Mouse (Mus musculus) testis, adult 2 months (tissue): ENCODE results near the gene Foxp4. TPM values are rescaled to one million over a fixed set of nuclear protein-coding genes. Genes with fewer than 3 reads are reported as not detected.

Experiments
- H3K27ac ChIP-seq: fragments of 200-500 bp; 2 replicates; pipeline ENCODE4 v1.5.1; 2012; ENCODE audit warnings: low read depth, low read length; ENCODE audit not compliant: control insufficient read depth, insufficient read depth
- H3K27me3 ChIP-seq: fragments of 200-500 bp; 2 replicates; pipeline ENCODE4 v1.6.1; 2012; ENCODE audit warnings: mild to moderate bottlenecking, low read length, moderate library complexity; ENCODE audit not compliant: control insufficient read depth, insufficient read depth
- H3K36me3 ChIP-seq: fragments of 200-500 bp; 2 replicates; pipeline ENCODE4 v1.6.1; 2012; ENCODE audit warnings: mild to moderate bottlenecking, low read length; ENCODE audit not compliant: control insufficient read depth, insufficient read depth
- H3K4me1 ChIP-seq: fragments of 200-500 bp; 2 replicates; pipeline ENCODE4 v1.6.1; 2012; ENCODE audit warnings: low read length; ENCODE audit not compliant: control insufficient read depth, insufficient read depth
- H3K4me3 ChIP-seq: fragments of 200-500 bp; 2 replicates; pipeline ENCODE4 v1.5.1; 2012; ENCODE audit warnings: low read depth, mild to moderate bottlenecking, low read length, moderate library complexity, mixed read lengths; ENCODE audit not compliant: control insufficient read depth
- CTCF ChIP-seq: fragments of 200-500 bp; IDR thresholded peaks from 2 replicates; pipeline ENCODE4 v1.5.1; 2012; ENCODE audit warnings: low read depth, mild to moderate bottlenecking, inconsistent platforms, low read length, moderate library complexity; ENCODE audit not compliant: control insufficient read depth, insufficient read depth, insufficient replicate concordance
- POLR2A ChIP-seq: fragments of 200-500 bp; IDR thresholded peaks from 2 replicates; pipeline ENCODE4 v1.6.1; 2012; ENCODE audit warnings: low read depth, mild to moderate bottlenecking, inconsistent platforms, low read length, moderate library complexity; ENCODE audit not compliant: control insufficient read depth
- polyA plus RNA-seq: library from polyadenylated mRNA; depleted of rRNA; stranded (reverse); fragments of >200 nt; gene quantifications from 2 replicates; pipeline ENCODE4 v1.2.3, GENCODE M21; 2012

The Foxp4 gene
- polyA plus RNA-seq, 1 experiment, result 7.8 TPM

- no peaks in the 10 kb centered on the region for H3K27me3 ChIP-seq
- no peak for TF ChIP-seq CTCF
- TF ChIP-seq POLR2A, result no peak
- no peak overlapping the region for H3K4me3 ChIP-seq
- H3K36me3 ChIP-seq, result no peaks in the 10 kb centered on the region
- no peak overlapping the region for H3K27ac ChIP-seq
- peaks cover 18% of the 10 kb centered on the region for H3K4me1 ChIP-seq
Measured at GRCm38 (mm10) chr17:47876776-47877714, 47.4 kb downstream of the Foxp4 start.

- Histone ChIP-seq H3K27me3 (no peaks in the 10 kb centered on the region), H3K4me1 (peaks cover 10% of the 10 kb centered on the region), H3K27ac (no peak overlapping the region), H3K36me3 (no peaks in the 10 kb centered on the region), H3K4me3 (no peak overlapping the region)
- TF ChIP-seq POLR2A (no peak), CTCF (peak; percentile 74; the same call in 1 of the 2 replicates)
Measured at GRCm38 (mm10) chr17:47873341-47873791, 51.1 kb downstream of the Foxp4 start.

- Histone ChIP-seq H3K4me1 (peaks cover 4% of the 10 kb centered on the region), H3K27ac (no peak overlapping the region), H3K27me3 (no peaks in the 10 kb centered on the region), H3K4me3 (no peak overlapping the region), H3K36me3 (no peaks in the 10 kb centered on the region)
- no peak for TF ChIP-seq CTCF
- no peak for TF ChIP-seq POLR2A
Measured at GRCm38 (mm10) chr17:47872311-47873011, 52.0 kb downstream of the Foxp4 start.

- TF ChIP-seq CTCF, result no peak
- TF ChIP-seq POLR2A, result no peak
- H3K27me3 ChIP-seq, result no peaks in the 10 kb centered on the region
- peaks cover 6% of the 10 kb centered on the region; the same call in 1 of the 2 replicates for H3K4me1 ChIP-seq
- no peak overlapping the region for H3K4me3 ChIP-seq
- H3K27ac ChIP-seq, result no peak overlapping the region
- no peaks in the 10 kb centered on the region for H3K36me3 ChIP-seq
Measured at GRCm38 (mm10) chr17:47869874-47870273, 54.6 kb downstream of the Foxp4 start.

GRCm38 (mm10) chr17:47866037-47866436, 58.4 kb downstream of the Foxp4 start:
- Histone ChIP-seq H3K27me3 (no peaks in the 10 kb centered on the region), H3K27ac (no peak overlapping the region), H3K4me3 (no peak overlapping the region), H3K4me1 (peaks cover 13% of the 10 kb centered on the region), H3K36me3 (no peaks in the 10 kb centered on the region)
- TF ChIP-seq POLR2A, result no peak
- no peak for TF ChIP-seq CTCF

GRCm38 (mm10) chr17:47864496-47864895, 59.9 kb downstream of the Foxp4 start:
- Histone ChIP-seq H3K27me3 (no peaks in the 10 kb centered on the region), H3K27ac (no peak overlapping the region), H3K36me3 (no peaks in the 10 kb centered on the region), H3K4me1 (peaks cover 13% of the 10 kb centered on the region), H3K4me3 (peak overlapping the region; percentile 39)
- peak; percentile 87 for TF ChIP-seq CTCF
- TF ChIP-seq POLR2A, result no peak

GRCm38 (mm10) chr17:47863437-47863836, 61.0 kb downstream of the Foxp4 start:
- no peak overlapping the region for H3K4me3 ChIP-seq
- TF ChIP-seq CTCF, result no peak
- TF ChIP-seq POLR2A, result no peak

More at GRCm38 (mm10) chr17:47863437-47863836, 61.0 kb downstream of the Foxp4 start:
- H3K36me3 ChIP-seq, result no peaks in the 10 kb centered on the region
- H3K27me3 ChIP-seq, result no peaks in the 10 kb centered on the region
- no peak overlapping the region for H3K27ac ChIP-seq
- H3K4me1 ChIP-seq, result peaks cover 13% of the 10 kb centered on the region
